Mouse (Mus musculus) liver, postnatal 0 days (tissue): ENCODE measurements around the gene Dcaf11.

Experiments
- CTCF ChIP-seq: sonication (generic); IDR thresholded peaks from 2 replicates; pipeline ENCODE4 v1.5.1; 2016; ENCODE audit warnings: antibody characterized with exemption, low read depth
- EP300 ChIP-seq: IDR thresholded peaks from 2 replicates; pipeline ENCODE4 v1.6.1; 2016; ENCODE audit warnings: antibody characterized with exemption, low read depth, mild to moderate bottlenecking

GRCm38 (mm10) chr14:55578668-55579269 lies 19.0 kb downstream of the Dcaf11 start:
- TF ChIP-seq CTCF (0 out of 2 replicates have a peak, but pooled peaks have one; percentile 7), EP300 (no peak)
